Mouse (Mus musculus) heart, embryonic 13.5 days (tissue): ENCODE measurements around the gene Tinf2. TPM values are rescaled to one million over a fixed set of nuclear protein-coding genes. Genes with fewer than 3 reads are reported as not detected.

Source experiments
- ATAC-seq: fragments of 200-750 bp; cut with Nextera tagmentation; 2 replicates; pipeline ENCODE4 v1.8.0; 2017; ENCODE audit warnings: moderate TSS enrichment; ENCODE audit not compliant: insufficient number of reproducible peaks, low FRiP score, low TSS enrichment; ENCODE audit errors: extremely low read depth
- H3K27ac ChIP-seq: fragments of 300-500 bp; sonication (generic); replicated peaks from 2 replicates; pipeline ENCODE4 v1.5.1; 2015; ENCODE audit warnings: moderate library complexity, mild to moderate bottlenecking, inconsistent platforms
- H3K27me3 ChIP-seq: fragments of 300-500 bp; sonication (generic); replicated peaks from 2 replicates; pipeline ENCODE4 v1.6.1; 2015; ENCODE audit warnings: mild to moderate bottlenecking, inconsistent platforms
- H3K36me3 ChIP-seq: fragments of 300-500 bp; sonication (generic); 2 replicates; pipeline ENCODE4 v1.6.1; 2015; ENCODE audit warnings: mild to moderate bottlenecking, inconsistent platforms
- H3K4me1 ChIP-seq: fragments of 300-500 bp; sonication (generic); 2 replicates; pipeline ENCODE4 v1.6.1; 2015; ENCODE audit warnings: inconsistent platforms
- H3K4me2 ChIP-seq: fragments of 300-500 bp; sonication (generic); 2 replicates; pipeline ENCODE4 v1.6.1; 2015; ENCODE audit warnings: inconsistent platforms, mild to moderate bottlenecking, moderate library complexity
- H3K4me3 ChIP-seq: fragments of 300-500 bp; sonication (generic); 2 replicates; pipeline ENCODE4 v1.5.1; 2015; ENCODE audit warnings: moderate library complexity, mild to moderate bottlenecking, inconsistent platforms
- H3K9ac ChIP-seq: fragments of 300-500 bp; sonication (generic); 2 replicates; pipeline ENCODE4 v1.6.1; 2015; ENCODE audit warnings: inconsistent platforms, mild to moderate bottlenecking, moderate library complexity
- H3K9me3 ChIP-seq: fragments of 300-500 bp; sonication (generic); 2 replicates; pipeline ENCODE4 v1.6.1; 2016; ENCODE audit warnings: inconsistent platforms
- WGBS: fragments of 180-500 bp; shearing (Covaris S2); methylation state at CpG from one replicate; pipeline ENCODE4 v1.1.7; 2015; ENCODE audit warnings: mixed read lengths; 5-methylcytosine and 5-hydroxymethylcytosine counted together
- polyA plus RNA-seq: library from polyadenylated mRNA; unstranded; fragments of >200 nt; fragmentation: Nextera tagmentation; extraction: Ambion mirVana; gene quantifications from 2 replicates; pipeline ENCODE4 v1.2.1, GENCODE M21; 2015

Tinf2 gene
- polyA plus RNA-seq, 1 experiment from 2014 or later, result 32.1 TPM

- peaks cover 43% of the 10 kb centered on the region for H3K36me3 ChIP-seq
- H3K27me3 ChIP-seq, result no peaks in the 10 kb centered on the region
- H3K4me3 ChIP-seq, result no peak overlapping the region
- H3K9me3 ChIP-seq, result no peaks in the 10 kb centered on the region
- ATAC-seq, result no peak
- H3K9ac ChIP-seq, result no peak overlapping the region
- H3K4me2 ChIP-seq, result 0 out of 2 replicates have a peak overlapping the region, but pooled peaks have one; percentile 85
- H3K27ac ChIP-seq, result no peak overlapping the region
- H3K4me1 ChIP-seq, result peaks cover 17% of the 10 kb centered on the region
- 92% methylated on average over 12 of the region's 12 CpGs for WGBS
Observed at GRCm38 (mm10) chr14:55720666-55721065, 39.0 kb upstream of the Tinf2 start.

DNA sequence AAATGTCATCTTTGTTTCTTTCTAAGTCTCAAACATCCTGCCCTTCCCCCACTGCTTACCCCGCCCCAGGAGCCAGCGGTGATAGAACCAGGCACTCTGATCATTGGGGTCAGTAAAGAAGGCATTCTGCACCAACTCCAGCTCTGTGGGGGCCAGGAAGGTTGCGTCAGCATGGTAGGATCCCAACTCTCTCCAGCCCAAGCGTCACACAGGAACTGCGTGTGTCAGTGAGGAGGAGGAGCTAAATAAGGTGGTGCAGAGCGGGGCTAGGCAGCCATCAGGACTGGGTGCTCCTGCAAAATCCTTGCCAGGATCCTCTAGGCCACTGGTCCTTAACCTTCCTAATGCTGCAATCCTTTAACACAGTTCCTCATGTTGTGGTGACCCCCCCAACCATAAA, 38.1 kb upstream of the Tinf2 start:
- Histone ChIP-seq H3K36me3 (peaks cover 43% of the 10 kb centered on the region), H3K4me1 (peaks cover 14% of the 10 kb centered on the region), H3K4me3 (no peak overlapping the region), H3K9me3 (no peaks in the 10 kb centered on the region), H3K9ac (no peak overlapping the region), H3K27me3 (0 out of 2 replicates have a peak, but pooled peaks cover 3% of the 10 kb centered on the region), H3K27ac (no peak overlapping the region), H3K4me2 (no peak overlapping the region)
- ATAC-seq, result no peak
- 77% methylated on average over 6 of the region's 6 CpGs for WGBS

DNA sequence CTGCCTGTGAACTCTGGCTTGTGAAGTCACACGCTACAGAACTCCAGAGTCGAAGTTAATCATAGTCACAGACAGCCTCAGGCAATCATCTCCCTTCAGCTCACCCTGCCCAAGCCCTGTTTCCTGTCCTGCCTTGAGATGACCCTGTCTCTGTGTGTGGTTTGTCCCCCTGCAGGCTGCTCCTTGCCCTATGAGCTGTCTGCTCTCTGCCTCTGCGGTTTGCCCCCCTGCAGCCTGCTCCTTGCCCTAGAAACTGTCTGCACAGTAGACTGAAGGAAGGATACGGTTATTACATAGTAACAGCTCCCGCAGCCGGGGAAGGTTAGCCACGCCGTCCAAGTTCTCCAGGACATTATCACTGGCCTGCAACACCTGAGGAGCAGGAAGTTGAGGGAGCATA, 35.3 kb upstream of the Tinf2 start:
- 83% methylated on average over 8 of the region's 8 CpGs for WGBS
- H3K4me3 ChIP-seq, result no peak overlapping the region
- H3K4me1 ChIP-seq, result peaks cover 19% of the 10 kb centered on the region
- H3K27me3 ChIP-seq, result peaks cover 28% of the 10 kb centered on the region
- peaks cover 43% of the 10 kb centered on the region for H3K36me3 ChIP-seq
- no peak for ATAC-seq
- H3K9ac ChIP-seq, result no peak overlapping the region
- H3K9me3 ChIP-seq, result no peaks in the 10 kb centered on the region
- H3K4me2 ChIP-seq, result no peak overlapping the region
- H3K27ac ChIP-seq, result no peak overlapping the region

- H3K4me1 ChIP-seq, result peaks cover 17% of the 10 kb centered on the region
- ATAC-seq, result no peak
- WGBS, result 92% methylated on average over 6 of the region's 6 CpGs
- H3K36me3 ChIP-seq, result peaks cover 43% of the 10 kb centered on the region
- no peaks in the 10 kb centered on the region for H3K9me3 ChIP-seq
- H3K9ac ChIP-seq, result no peak overlapping the region
- no peak overlapping the region for H3K27ac ChIP-seq
- no peak overlapping the region for H3K4me2 ChIP-seq
- H3K4me3 ChIP-seq, result no peak overlapping the region
- H3K27me3 ChIP-seq, result peaks cover 34% of the 10 kb centered on the region
Observed at GRCm38 (mm10) chr14:55716271-55716670, 34.7 kb upstream of the Tinf2 start.

DNA sequence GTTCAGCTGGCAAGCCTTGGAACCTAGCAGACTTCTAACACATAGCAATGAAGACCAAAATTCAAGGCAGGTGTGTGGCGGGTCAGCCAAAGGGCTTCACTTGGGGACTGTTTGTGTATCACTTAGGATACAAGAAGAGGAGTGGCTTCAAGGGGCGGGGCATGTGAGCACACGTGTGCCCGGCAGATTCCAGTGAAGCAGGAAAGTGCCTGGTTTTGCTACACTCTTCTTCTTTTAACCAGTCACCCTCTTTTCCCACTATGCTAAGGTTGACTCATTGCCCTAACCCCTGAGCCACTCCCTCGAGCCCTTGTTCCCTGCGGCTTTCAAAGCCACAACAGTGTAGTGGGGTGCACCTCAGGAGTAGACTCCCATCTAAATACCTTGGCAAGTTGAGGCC, 33.3 kb upstream of the Tinf2 start:
- Histone ChIP-seq H3K4me1 (peaks cover 13% of the 10 kb centered on the region), H3K4me2 (no peak overlapping the region), H3K27me3 (peaks cover 37% of the 10 kb centered on the region), H3K27ac (no peak overlapping the region), H3K36me3 (peaks cover 37% of the 10 kb centered on the region), H3K9me3 (no peaks in the 10 kb centered on the region), H3K4me3 (no peak overlapping the region), H3K9ac (no peak overlapping the region)
- 39% methylated on average over 6 of the region's 6 CpGs for WGBS
- no peak for ATAC-seq

GRCm38 (mm10) chr14:55713729-55714122, 32.1 kb upstream of the Tinf2 start, which contains the start of gene Tgm1:
Tgm1 (minus strand) TSS chr14:55713926.
- Histone ChIP-seq H3K36me3 (peaks cover 26% of the 10 kb centered on the region), H3K9me3 (no peaks in the 10 kb centered on the region), H3K4me2 (peak within 1 kb of the TSS; percentile 66), H3K27me3 (peaks cover 37% of the 10 kb centered on the region), H3K4me3 (peak within 1 kb of the TSS; percentile 39), H3K4me1 (peaks cover 13% of the 10 kb centered on the region), H3K9ac (peak within 1 kb of the TSS; percentile 58), H3K27ac (no peak within 1 kb of the TSS)
- WGBS, result 19% methylated on average over 4 of the region's 4 CpGs
- ATAC-seq, result no peak

DNA sequence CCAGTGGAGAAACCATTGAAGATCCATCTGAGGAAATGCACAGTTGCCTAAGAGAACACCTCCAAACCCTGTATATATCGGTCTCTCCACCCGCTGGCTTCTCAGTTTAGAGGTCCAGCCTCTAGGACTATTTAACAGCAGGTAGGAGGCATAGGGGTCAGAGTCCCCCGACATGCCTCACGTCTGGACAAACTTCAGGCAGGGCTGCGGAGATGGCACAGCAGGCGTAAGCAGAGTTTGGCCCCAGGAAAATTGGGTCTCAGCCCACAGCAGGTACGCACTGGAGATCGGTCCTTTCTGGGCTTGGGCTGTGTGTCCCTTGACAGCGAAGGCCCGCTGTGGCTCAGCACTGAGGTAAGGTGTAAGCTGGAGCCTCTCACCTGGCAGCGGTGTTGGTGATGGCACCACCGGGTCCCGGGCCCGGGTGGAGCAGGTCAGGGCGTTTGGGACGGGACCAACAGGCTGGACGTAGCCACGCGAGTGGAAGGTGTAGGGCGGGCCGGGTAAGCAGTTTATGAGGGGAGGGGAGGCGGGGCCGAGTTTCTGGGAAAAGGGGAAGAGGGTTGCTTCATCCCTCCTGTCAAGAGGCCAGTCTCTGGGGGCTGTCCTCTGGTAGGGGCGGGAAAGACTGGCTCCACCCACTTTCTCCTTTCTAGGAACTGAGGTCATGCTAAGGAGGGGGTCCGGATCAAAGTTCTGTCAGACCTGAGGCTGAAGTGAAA, 31.5 kb upstream of the Tinf2 start:
- H3K9ac ChIP-seq, result peak overlapping the region; percentile 58
- 16% methylated on average over 25 of the region's 25 CpGs for WGBS
- H3K4me3 ChIP-seq, result peak overlapping the region; percentile 39
- H3K4me2 ChIP-seq, result peak overlapping the region; percentile 66
- peaks cover 37% of the 10 kb centered on the region for H3K27me3 ChIP-seq
- no peak for ATAC-seq
- peaks cover 20% of the 10 kb centered on the region for H3K36me3 ChIP-seq
- H3K4me1 ChIP-seq, result peaks cover 13% of the 10 kb centered on the region
- no peaks in the 10 kb centered on the region for H3K9me3 ChIP-seq
- no peak overlapping the region for H3K27ac ChIP-seq

DNA sequence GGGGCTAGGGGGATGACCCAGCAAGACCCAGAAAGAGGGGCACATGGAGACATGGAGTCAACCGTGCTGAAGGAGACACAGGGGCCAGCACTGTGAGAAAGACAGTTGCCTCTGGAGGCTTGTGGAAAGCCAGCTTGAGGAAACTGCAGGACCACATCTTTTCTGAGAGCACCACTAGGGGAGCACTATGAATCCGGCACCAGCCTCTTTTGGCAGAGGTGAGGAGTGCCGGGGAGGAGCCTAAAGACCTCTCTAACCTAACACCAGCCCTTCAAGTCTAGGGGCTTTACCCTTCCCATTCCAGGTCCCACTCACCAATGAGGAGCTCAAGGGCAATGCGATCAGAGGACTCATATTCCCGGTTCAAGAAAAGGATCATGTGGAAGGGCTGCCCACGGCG, 30.2 kb upstream of the Tinf2 start:
- H3K4me1 ChIP-seq, result peaks cover 13% of the 10 kb centered on the region
- ATAC-seq, result no peak
- peaks cover 8% of the 10 kb centered on the region for H3K36me3 ChIP-seq
- no peak overlapping the region for H3K4me3 ChIP-seq
- peaks cover 37% of the 10 kb centered on the region for H3K27me3 ChIP-seq
- H3K27ac ChIP-seq, result no peak overlapping the region
- no peak overlapping the region for H3K9ac ChIP-seq
- no peaks in the 10 kb centered on the region for H3K9me3 ChIP-seq
- WGBS, result 67% methylated on average over 7 of the region's 7 CpGs
- no peak overlapping the region for H3K4me2 ChIP-seq

DNA sequence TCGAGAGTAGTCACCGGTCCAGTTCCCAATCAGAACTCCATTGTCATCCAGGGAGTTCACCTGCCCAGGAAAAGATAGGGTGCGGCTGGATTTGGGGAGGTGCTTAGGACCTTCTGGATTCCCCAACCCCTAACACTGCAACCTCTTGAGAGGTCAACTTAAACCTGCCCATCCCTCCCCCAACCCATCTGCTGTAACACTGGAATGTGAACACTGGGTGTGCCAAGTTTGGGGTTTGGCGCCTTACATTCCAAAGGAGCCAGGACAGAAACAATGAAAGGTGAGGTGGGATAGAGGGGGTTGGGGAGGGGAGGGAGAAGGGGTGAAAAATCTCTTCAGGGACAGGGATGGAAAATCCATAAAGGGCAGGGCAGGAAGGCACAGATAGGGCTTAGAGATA, 27.9 kb upstream of the Tinf2 start:
- no peak for ATAC-seq
- no peak overlapping the region for H3K4me2 ChIP-seq
- H3K36me3 ChIP-seq, result no peaks in the 10 kb centered on the region
- no peak overlapping the region for H3K9ac ChIP-seq
- 83% methylated on average over 4 of the region's 4 CpGs for WGBS
- peaks cover 35% of the 10 kb centered on the region for H3K27me3 ChIP-seq
- H3K9me3 ChIP-seq, result no peaks in the 10 kb centered on the region
- H3K4me3 ChIP-seq, result no peak overlapping the region
- H3K4me1 ChIP-seq, result peaks cover 13% of the 10 kb centered on the region
- no peak overlapping the region for H3K27ac ChIP-seq

- 54% methylated on average over 5 of the region's 5 CpGs for WGBS
- no peak overlapping the region for H3K4me3 ChIP-seq
- no peak for ATAC-seq
- no peak overlapping the region for H3K9ac ChIP-seq
- H3K27ac ChIP-seq, result no peak overlapping the region
- no peaks in the 10 kb centered on the region for H3K9me3 ChIP-seq
- H3K4me2 ChIP-seq, result no peak overlapping the region
- H3K36me3 ChIP-seq, result no peaks in the 10 kb centered on the region
- H3K27me3 ChIP-seq, result peaks cover 21% of the 10 kb centered on the region
- H3K4me1 ChIP-seq, result no peaks in the 10 kb centered on the region
Observed at GRCm38 (mm10) chr14:55707397-55707796, 25.8 kb upstream of the Tinf2 start.

GRCm38 (mm10) chr14:55706051-55706600, 24.5 kb upstream of the Tinf2 start:
- no peaks in the 10 kb centered on the region for H3K4me1 ChIP-seq
- H3K27me3 ChIP-seq, result peaks cover 8% of the 10 kb centered on the region
- H3K27ac ChIP-seq, result no peak overlapping the region
- no peak overlapping the region for H3K9ac ChIP-seq
- no peaks in the 10 kb centered on the region for H3K9me3 ChIP-seq
- ATAC-seq, result no peak
- H3K36me3 ChIP-seq, result no peaks in the 10 kb centered on the region
- H3K4me2 ChIP-seq, result no peak overlapping the region
- H3K4me3 ChIP-seq, result no peak overlapping the region
- 75% methylated on average over 8 of the region's 8 CpGs for WGBS

DNA sequence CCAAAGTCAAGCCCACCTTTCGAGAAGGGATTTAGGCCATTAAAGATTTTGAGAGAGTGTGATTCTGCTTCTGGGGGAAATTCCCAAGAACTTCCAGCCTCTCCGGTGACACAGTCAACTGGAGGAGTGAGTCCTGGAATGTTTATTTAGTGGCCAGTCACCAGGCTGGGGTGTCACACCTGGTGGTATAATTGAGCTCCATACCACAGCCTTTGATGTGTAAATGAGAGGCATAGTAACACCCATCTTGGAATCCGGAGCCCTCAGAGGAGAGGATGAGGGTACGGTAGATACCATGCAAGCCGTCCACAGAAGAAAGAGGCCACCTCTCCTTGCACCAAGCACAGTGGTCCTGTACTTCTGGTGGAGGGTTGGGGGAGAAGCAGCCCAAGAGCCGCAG, 21.1 kb upstream of the Tinf2 start:
- Histone ChIP-seq H3K4me3 (no peak overlapping the region), H3K27ac (no peak overlapping the region), H3K9ac (no peak overlapping the region), H3K4me2 (no peak overlapping the region), H3K27me3 (peaks cover 16% of the 10 kb centered on the region; the same call in 1 of the 2 replicates), H3K4me1 (no peaks in the 10 kb centered on the region), H3K9me3 (no peaks in the 10 kb centered on the region), H3K36me3 (no peaks in the 10 kb centered on the region)
- WGBS, result 55% methylated on average over 6 of the region's 6 CpGs
- no peak for ATAC-seq
